Mouse (Mus musculus) erythroblast, embryonic 14.5 days (primary cell): ENCODE data around the gene Slc12a8.

Experiments
- GATA1 ChIP-seq: IDR thresholded peaks from 2 replicates; pipeline ENCODE4 v1.6.1; 2012; ENCODE audit warnings: low read length, inconsistent platforms, mixed read lengths
- TAL1 ChIP-seq: IDR thresholded peaks from 3 replicates; pipeline ENCODE4 v1.6.1; 2012; ENCODE audit warnings: low read length, inconsistent platforms, mixed read lengths

- TF ChIP-seq TAL1 (no peak), GATA1 (no peak)
Measured at GRCm38 (mm10) chr16:33566467-33566866, 49.3 kb downstream of the Slc12a8 start.
